Mouse (Mus musculus) forelimb bud, embryonic 11.5 days (tissue): ENCODE results near the gene Gm4985.
"Not testable (repeated sequence)": the region's sequence is repeated elsewhere in the genome, so short reads cannot be mapped to it uniquely, and the experiment has no call there.

Experiments used
- DNase-seq: peaks from one replicate; pipeline ENCODE4 v3.0.0-alpha.2; 2012; ENCODE audit warnings: low read depth, low spot score

Gene Gm4985

GRCm38 (mm10) chrX:23958834-23959233 lies at the start of gene Gm4985:
TSS of gene Gm4985 (minus strand) at chrX:23958934.
- not testable (repeated sequence) for DNase-seq

DNA sequence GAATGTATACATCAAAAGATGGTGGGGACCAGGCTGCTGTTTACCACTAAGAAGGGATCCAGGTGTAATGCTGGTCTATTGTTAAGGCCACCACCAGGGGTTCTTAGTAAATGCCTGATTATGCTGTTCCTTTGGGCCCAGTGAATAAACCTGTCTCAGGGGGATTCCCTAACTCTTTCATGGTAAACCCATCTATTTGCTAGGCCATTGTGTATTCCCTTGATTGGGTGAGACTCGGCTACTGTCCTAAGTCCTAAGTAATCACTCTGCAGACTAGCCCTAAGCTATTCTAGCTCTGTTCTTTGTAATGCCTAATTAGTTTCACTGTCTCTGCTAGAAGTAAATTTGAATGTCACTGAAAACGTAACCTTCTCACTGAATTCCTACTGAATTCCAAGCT lies 4.6 kb downstream of the Gm4985 start:
- no peak for DNase-seq
